8 mouse cellular contexts compared by ENCODE assay signal in the genomic region with DNA sequence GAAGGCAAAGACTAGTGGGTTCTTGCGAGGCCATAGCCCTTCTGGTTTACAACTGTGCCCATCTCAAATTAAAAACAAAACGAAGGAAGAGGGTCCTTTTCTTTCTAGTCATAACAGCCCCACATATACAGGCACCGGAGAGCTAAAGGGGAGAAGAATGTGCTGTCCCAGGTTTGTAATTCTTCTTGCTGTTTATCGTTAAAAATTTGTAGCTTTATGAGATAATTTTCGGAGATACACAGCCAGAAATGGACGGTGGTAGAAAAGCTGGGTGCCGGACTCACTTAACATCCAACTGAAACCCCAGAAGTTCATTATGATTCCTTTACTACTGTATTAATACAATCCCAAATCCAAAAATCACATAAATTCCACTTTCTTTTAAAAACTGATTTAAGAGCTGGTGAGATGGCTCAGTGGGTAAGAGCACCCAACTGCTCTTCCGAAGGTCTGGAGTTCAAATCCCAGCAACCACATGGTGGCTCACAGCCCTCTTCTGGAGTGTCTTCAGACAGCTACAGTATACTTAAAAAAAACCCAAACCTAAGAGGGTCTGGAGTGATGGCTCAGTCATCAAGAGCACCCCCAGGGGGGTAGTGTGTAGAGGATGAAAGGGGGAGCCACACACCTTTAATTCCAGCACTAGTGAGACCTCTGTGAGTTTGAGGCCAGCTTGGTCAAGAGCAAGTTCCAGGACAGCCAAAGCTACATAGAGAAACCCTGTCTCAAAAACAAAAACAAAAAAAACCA. TPM values are rescaled to one million over a fixed set of nuclear protein-coding genes. Genes with fewer than 3 reads are reported as not detected.
A peak's percentile ranks its signal among the peaks of the same experiment; 100 is the strongest.
DNase-seq lines count a peak whose midpoint lies in the region; ATAC-seq and TF ChIP-seq lines count a peak whose summit lies in the region.

No protein-coding gene starts in this region.

- peak overlapping the region; percentile 78 for H3K9ac ChIP-seq in hindbrain, embryonic 16.5 days (ENCODE audit: low read depth, low read length)

- peaks cover 4% of the 10 kb centered on the region for H3K79me2 ChIP-seq in myocyte (ENCODE audit: control insufficient read depth, insufficient read depth)

- H3K9me3 ChIP-seq in hindbrain, embryonic 16.5 days (ENCODE audit: control insufficient read depth, low read length), result peaks cover 12% of the 10 kb centered on the region

- H3ac ChIP-seq in myocyte (ENCODE audit: control insufficient read depth, insufficient read length), result peak overlapping the region; percentile 44

- peak overlapping the region; percentile 89 for H3K27ac ChIP-seq in layer of hippocampus, adult 2 months
- H3K27ac ChIP-seq in brown adipose tissue, adult 24 weeks (replicated peaks; ENCODE audit: low read depth, low read length), result peak overlapping the region; percentile 71
- H3K27ac ChIP-seq in hindbrain, embryonic 16.5 days (ENCODE audit: low read depth, low read length), result peak overlapping the region; percentile 91

- no peak for TF ChIP-seq CTCF in layer of hippocampus, adult 2 months (conservative IDR thresholded peaks at IDR 0.05)

- DNase-seq in layer of hippocampus, adult 2 months (ENCODE audit: low spot score in 2 of 2), result no peak
- no peak for DNase-seq in layer of hippocampus, adult 18-20 months (ENCODE audit: low spot score in 2 of 2)
- no peak for DNase-seq in spleen, adult 18-20 months
- no peak for DNase-seq in adrenal gland, postnatal 14 days

- ATAC-seq in hindbrain, embryonic 16.5 days, result no peak
- no peak for ATAC-seq in granulocyte monocyte progenitor cell, adult 5-6 weeks (replicated peaks; ENCODE audit: poor library complexity, severe bottlenecking)

- H3K27me3 ChIP-seq in hindbrain, embryonic 16.5 days (replicated peaks; ENCODE audit: control insufficient read depth, insufficient read depth, low read length), result no peaks in the 10 kb centered on the region
- no peaks in the 10 kb centered on the region for H3K27me3 ChIP-seq in myocyte (ENCODE audit: control insufficient read depth, insufficient read depth, insufficient read length)

- peak overlapping the region; percentile 80 for H3K4me3 ChIP-seq in layer of hippocampus, adult 2 months
- H3K4me3 ChIP-seq in brown adipose tissue, adult 24 weeks (ENCODE audit: insufficient read depth, low read depth, low read length), result peak overlapping the region; percentile 60
- H3K4me3 ChIP-seq in hindbrain, embryonic 16.5 days (ENCODE audit: low read length), result peak overlapping the region; percentile 71
- peak overlapping the region; percentile 33 for H3K4me3 ChIP-seq in myocyte

- no peaks in the 10 kb centered on the region; the same call in 1 of the 2 replicates for H3K36me3 ChIP-seq in hindbrain, embryonic 16.5 days (ENCODE audit: control insufficient read depth, insufficient read depth, low read length)
- no peaks in the 10 kb centered on the region for H3K36me3 ChIP-seq in myocyte (ENCODE audit: control insufficient read depth, insufficient read depth)

- H3K4me2 ChIP-seq in hindbrain, embryonic 16.5 days (ENCODE audit: low read length), result peak overlapping the region; percentile 75
- H3K4me2 ChIP-seq in myocyte (ENCODE audit: low read depth), result peak overlapping the region; percentile 66

- 31% methylated on average over 8 of the region's 8 CpGs for WGBS in hindbrain, embryonic 16.5 days

- peaks cover 9% of the 10 kb centered on the region for H3K4me1 ChIP-seq in brown adipose tissue, adult 24 weeks (ENCODE audit: control insufficient read depth, insufficient read depth, insufficient read length, low read length)
- peaks cover 26% of the 10 kb centered on the region for H3K4me1 ChIP-seq in hindbrain, embryonic 16.5 days (ENCODE audit: control insufficient read depth, insufficient read depth, low read depth, low read length)

- no peak for TF ChIP-seq POLR2A in myocyte (IDR thresholded peaks at IDR 0.05; ENCODE audit: insufficient read length, low read depth)

TF ChIP-seq in myocyte, 11 proteins besides CTCF, POLR2A, EP300 and RAD21:
- TF ChIP-seq TCF3 (IDR thresholded peaks at IDR 0.05; ENCODE audit: insufficient read length, low read depth) (no peak), TCF12 (IDR thresholded peaks at IDR 0.05; ENCODE audit: insufficient read depth, poor library complexity, severe bottlenecking) (no peak), REST (IDR thresholded peaks at IDR 0.05; ENCODE audit: insufficient read depth, insufficient read length) (no peak), E2F4 (IDR thresholded peaks at IDR 0.05; ENCODE audit: insufficient read depth) (no peak), MAX (IDR thresholded peaks at IDR 0.05; ENCODE audit: low read depth) (no peak), USF1 (IDR thresholded peaks at IDR 0.05; ENCODE audit: low read depth) (no peak), POLR2AphosphoS2 (IDR thresholded peaks at IDR 0.05; ENCODE audit: insufficient read length, low read depth) (no peak), MYOG (IDR thresholded peaks at IDR 0.05; ENCODE audit: control insufficient read depth in 1 of 3, insufficient read depth in 1 of 3, insufficient read length in 2 of 3, low read depth in 2 of 3) (no peak), MYOD1 (IDR thresholded peaks at IDR 0.05; ENCODE audit: control insufficient read depth in 1 of 3, insufficient read length in 2 of 3, low read depth in 2 of 3) (no peak), CEBPB (IDR thresholded peaks at IDR 0.05; ENCODE audit: insufficient read depth, poor library complexity, severe bottlenecking) (no peak), SRF (IDR thresholded peaks at IDR 0.05; ENCODE audit: control insufficient read depth, insufficient read length, low read depth) (no peak)
TF ChIP-seq in myocyte: peak in this region for 0.

RNA-seq across cellular contexts. Expression of a gene that starts 3.9 kb away (rescaled TPM):
- 10 to 100 TPM; 19.2 to 20.3 TPM for total RNA-seq in layer of hippocampus, adult 2 months (2021)
- 10 to 100 TPM; 16.7 to 17.8 TPM for total RNA-seq in layer of hippocampus, adult 18-20 months (2021)
- polyA plus RNA-seq in brown adipose tissue, adult 24 weeks (2012; ENCODE audit: insufficient read depth, insufficient read length, missing spikeins), result 13.9 and 15.4 TPM in 2 replicates
- polyA plus RNA-seq in hindbrain, embryonic 16.5 days (2015; fragmentation: Nextera tagmentation; extraction: Ambion mirVana), result 64.8 and 68.6 TPM in 2 replicates
- polyA plus RNA-seq in myocyte (2012; fragmentation: generic; extraction: Trizol), result 17.1 TPM
- 45.7 and 60.2 TPM in 2 replicates for total RNA-seq in granulocyte monocyte progenitor cell, adult 5-6 weeks (2014; fragmentation: Nextera tagmentation)
- 70.6 and 81.4 TPM in 2 replicates for total RNA-seq in granulocyte monocyte progenitor cell, adult 5-6 weeks (2017)
- total RNA-seq in adrenal gland, postnatal 14 days (2021), result 16.4 and 20.9 TPM in 2 replicates

RNA-seq across cellular contexts. Expression of a gene that starts 4.1 kb away (rescaled TPM):
- total RNA-seq in layer of hippocampus, adult 2 months (2021), result 10 to 100 TPM; 34.5 to 36.6 TPM
- total RNA-seq in layer of hippocampus, adult 18-20 months (2021), result 10 to 100 TPM; 37.9 to 39.0 TPM
- polyA plus RNA-seq in brown adipose tissue, adult 24 weeks (2012; ENCODE audit: insufficient read depth, insufficient read length, missing spikeins), result 38.0 and 43.0 TPM in 2 replicates
- 50.1 and 54.4 TPM in 2 replicates for polyA plus RNA-seq in hindbrain, embryonic 16.5 days (2015; fragmentation: Nextera tagmentation; extraction: Ambion mirVana)
- 40.7 TPM for polyA plus RNA-seq in myocyte (2012; fragmentation: generic; extraction: Trizol)
- total RNA-seq in granulocyte monocyte progenitor cell, adult 5-6 weeks (2014; fragmentation: Nextera tagmentation), result 45.9 and 50.4 TPM in 2 replicates
- total RNA-seq in granulocyte monocyte progenitor cell, adult 5-6 weeks (2017), result 26.2 and 35.9 TPM in 2 replicates
- 59.8 and 61.0 TPM in 2 replicates for total RNA-seq in adrenal gland, postnatal 14 days (2021)

RNA-seq across cellular contexts. Expression of a gene that starts 24.0 kb away (rescaled TPM):
- total RNA-seq in layer of hippocampus, adult 2 months (2021), result 1 to 10 TPM; 5.0 to 6.3 TPM
- 1 to 10 TPM; 2.8 to 4.6 TPM for total RNA-seq in layer of hippocampus, adult 18-20 months (2021)
- 4.3 and 10.1 TPM in 2 replicates for polyA plus RNA-seq in brown adipose tissue, adult 24 weeks (2012; ENCODE audit: insufficient read depth, insufficient read length, missing spikeins)
- polyA plus RNA-seq in hindbrain, embryonic 16.5 days (2015; fragmentation: Nextera tagmentation; extraction: Ambion mirVana), result 4.4 and 4.9 TPM in 2 replicates
- polyA plus RNA-seq in myocyte (2012; fragmentation: generic; extraction: Trizol), result 0.05 TPM
- total RNA-seq in granulocyte monocyte progenitor cell, adult 5-6 weeks (2014; fragmentation: Nextera tagmentation), result 46.9 and 56.7 TPM in 2 replicates
- 292 and 344 TPM in 2 replicates for total RNA-seq in granulocyte monocyte progenitor cell, adult 5-6 weeks (2017)
- 3.6 and 15.3 TPM in 2 replicates for total RNA-seq in adrenal gland, postnatal 14 days (2021)
